Comparison of ENCODE assay signal across 20 mouse cellular contexts in the genomic region with DNA sequence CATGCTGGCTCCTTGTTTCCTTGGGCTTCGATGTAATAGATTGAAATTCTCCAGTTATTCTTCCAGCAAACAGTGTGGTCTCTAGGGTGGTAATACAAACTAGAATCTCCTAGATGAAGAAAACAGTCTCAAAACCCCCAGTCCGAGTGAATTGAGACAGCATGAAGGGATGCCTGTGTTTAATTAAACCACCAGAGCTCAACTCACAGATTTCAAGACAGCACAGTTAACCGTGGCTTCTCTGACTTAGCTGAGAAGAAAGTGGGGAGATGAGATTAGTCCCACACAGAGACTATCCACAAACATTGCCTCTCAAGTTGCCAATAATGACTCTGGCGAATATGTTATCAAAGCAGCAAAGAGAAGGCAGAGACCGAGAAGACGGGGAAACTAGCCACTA.
DNase-seq lines count a peak whose midpoint lies in the region; ATAC-seq and TF ChIP-seq lines count a peak whose summit lies in the region.
"Had no signal": no experiment of that assay in that cellular context is flagged by ENCODE, and none has a peak within 500 bp of the region (broad histone marks: within the 10 kb centered on the region; RNA-seq: fewer than 3 reads in every experiment).

No protein-coding gene starts in this region.

- peaks cover 20% of the 10 kb centered on the region for H3K4me1 ChIP-seq in midbrain, embryonic 10.5 days
- no peaks in the 10 kb centered on the region for H3K4me1 ChIP-seq in midbrain, postnatal 0 days (ENCODE audit: insufficient read depth, low read length)
- H3K4me1 ChIP-seq in midbrain, embryonic 13.5 days (replicated peaks): peaks cover 12% of the 10 kb centered on the region
- H3K4me1 ChIP-seq in midbrain, embryonic 14.5 days (ENCODE audit: control insufficient read depth, insufficient read depth, low read length): peaks cover 10% of the 10 kb centered on the region; the same call in 1 of the 2 replicates
- peaks cover 23% of the 10 kb centered on the region for H3K4me1 ChIP-seq in embryonic facial prominence, embryonic 10.5 days
- H3K4me1 ChIP-seq in embryonic facial prominence, embryonic 13.5 days: peaks cover 11% of the 10 kb centered on the region
- H3K4me1 ChIP-seq: forebrain, embryonic 12.5 days had no signal

- H3K4me2 ChIP-seq in midbrain, postnatal 0 days (ENCODE audit: low read depth, low read length, poor library complexity, severe bottlenecking): no peak overlapping the region
- H3K4me2 ChIP-seq in midbrain, embryonic 13.5 days (replicated peaks): 0 out of 2 replicates have a peak overlapping the region, but pooled peaks have one; percentile 4
- H3K4me2 ChIP-seq in midbrain, embryonic 14.5 days (ENCODE audit: low read length): no peak overlapping the region
- H3K4me2 ChIP-seq in embryonic facial prominence, embryonic 13.5 days: peak overlapping the region; percentile 12; the same call in 1 of the 2 replicates
- H3K4me2 ChIP-seq: forebrain, embryonic 12.5 days had no signal

- H3K4me3 ChIP-seq in midbrain, embryonic 10.5 days: no peak overlapping the region
- no peak overlapping the region for H3K4me3 ChIP-seq in midbrain, postnatal 0 days (ENCODE audit: low read depth, low read length)
- H3K4me3 ChIP-seq in midbrain, embryonic 13.5 days (replicated peaks): no peak overlapping the region
- no peak overlapping the region for H3K4me3 ChIP-seq in midbrain, embryonic 14.5 days (replicated peaks; ENCODE audit: low read depth, low read length)
- H3K4me3 ChIP-seq in embryonic facial prominence, embryonic 10.5 days: no peak overlapping the region
- no peak overlapping the region for H3K4me3 ChIP-seq in embryonic facial prominence, embryonic 13.5 days
- H3K4me3 ChIP-seq: forebrain, embryonic 12.5 days had no signal

- H3K27me3 ChIP-seq in midbrain, embryonic 10.5 days (ENCODE audit: low read depth, poor library complexity, severe bottlenecking): no peaks in the 10 kb centered on the region
- H3K27me3 ChIP-seq in midbrain, postnatal 0 days (ENCODE audit: insufficient read depth, low read length): no peaks in the 10 kb centered on the region
- H3K27me3 ChIP-seq in midbrain, embryonic 13.5 days: no peaks in the 10 kb centered on the region
- H3K27me3 ChIP-seq in midbrain, embryonic 14.5 days (ENCODE audit: control insufficient read depth, insufficient read depth, low read length): no peaks in the 10 kb centered on the region
- no peaks in the 10 kb centered on the region for H3K27me3 ChIP-seq in embryonic facial prominence, embryonic 10.5 days (replicated peaks; ENCODE audit: low read depth, poor library complexity, severe bottlenecking)
- H3K27me3 ChIP-seq in embryonic facial prominence, embryonic 13.5 days: no peaks in the 10 kb centered on the region
- H3K27me3 ChIP-seq: forebrain, embryonic 12.5 days had no signal

- DNase-seq in midbrain, embryonic 10.5 days (ENCODE audit: low spot score): no peak
- no peak for DNase-seq in midbrain, postnatal 0 days (ENCODE audit: low spot score)
- no peak for DNase-seq in midbrain, embryonic 14.5 days
- DNase-seq in embryonic facial prominence, embryonic 10.5 days (ENCODE audit: low spot score): no peak
- DNase-seq in cerebellum, adult 18-20 months: no peak
- DNase-seq: adrenal gland, adult 2 months; adrenal gland, postnatal 10 days; adrenal gland, postnatal 25 days; cerebellum, adult 11-12 months; cerebellum, adult 8-10 months; cerebellum, adult 9-11 months; cerebellum, postnatal 14 days; cerebellum, postnatal 36 days; embryo, embryonic 11 days had no signal

- WGBS in midbrain, embryonic 10.5 days: 29% methylated on average over 6 of the region's 6 CpGs
- 30% methylated on average over 6 of the region's 6 CpGs for WGBS in midbrain, postnatal 0 days
- 25% methylated on average over 6 of the region's 6 CpGs for WGBS in midbrain, embryonic 13.5 days
- 26% methylated on average over 6 of the region's 6 CpGs for WGBS in midbrain, embryonic 14.5 days
- 41% methylated on average over 6 of the region's 6 CpGs for WGBS in embryonic facial prominence, embryonic 10.5 days
- 25% methylated on average over 6 of the region's 6 CpGs for WGBS in embryonic facial prominence, embryonic 13.5 days

- H3K36me3 ChIP-seq in midbrain, embryonic 10.5 days: peaks cover 3% of the 10 kb centered on the region; the same call in 1 of the 2 replicates
- H3K36me3 ChIP-seq in midbrain, postnatal 0 days (ENCODE audit: insufficient read depth, low read length): no peaks in the 10 kb centered on the region
- H3K36me3 ChIP-seq in midbrain, embryonic 13.5 days: no peaks in the 10 kb centered on the region
- no peaks in the 10 kb centered on the region for H3K36me3 ChIP-seq in midbrain, embryonic 14.5 days (ENCODE audit: control insufficient read depth, insufficient read depth, low read length)
- no peaks in the 10 kb centered on the region for H3K36me3 ChIP-seq in embryonic facial prominence, embryonic 10.5 days (replicated peaks)
- H3K36me3 ChIP-seq in embryonic facial prominence, embryonic 13.5 days: no peaks in the 10 kb centered on the region
- H3K36me3 ChIP-seq: forebrain, embryonic 12.5 days had no signal

- 0 out of 2 replicates have a peak, but pooled peaks cover 3% of the 10 kb centered on the region for H3K9me3 ChIP-seq in midbrain, embryonic 10.5 days (replicated peaks)
- H3K9me3 ChIP-seq in midbrain, postnatal 0 days (ENCODE audit: low read length): no peaks in the 10 kb centered on the region
- H3K9me3 ChIP-seq in midbrain, embryonic 13.5 days: no peaks in the 10 kb centered on the region
- no peaks in the 10 kb centered on the region for H3K9me3 ChIP-seq in midbrain, embryonic 14.5 days (ENCODE audit: control insufficient read depth, low read length)
- 0 out of 2 replicates have a peak, but pooled peaks cover 2% of the 10 kb centered on the region for H3K9me3 ChIP-seq in embryonic facial prominence, embryonic 10.5 days
- no peaks in the 10 kb centered on the region for H3K9me3 ChIP-seq in embryonic facial prominence, embryonic 13.5 days
- H3K9me3 ChIP-seq: forebrain, embryonic 12.5 days had no signal

- H3K9ac ChIP-seq in midbrain, postnatal 0 days (replicated peaks; ENCODE audit: low read length, poor library complexity, severe bottlenecking): no peak overlapping the region
- H3K9ac ChIP-seq in midbrain, embryonic 13.5 days (replicated peaks): no peak overlapping the region
- H3K9ac ChIP-seq in midbrain, embryonic 14.5 days (replicated peaks; ENCODE audit: low read length): no peak overlapping the region
- no peak overlapping the region for H3K9ac ChIP-seq in embryonic facial prominence, embryonic 13.5 days
- H3K9ac ChIP-seq: forebrain, embryonic 12.5 days had no signal

- TF ChIP-seq CTCF in midbrain, postnatal 0 days (IDR thresholded peaks at IDR 0.05): no peak

- no peak for ATAC-seq in midbrain, postnatal 0 days (ENCODE audit: low FRiP score)
- ATAC-seq in midbrain, embryonic 13.5 days: no peak
- no peak for ATAC-seq in midbrain, embryonic 14.5 days (ENCODE audit: low FRiP score, low TSS enrichment)
- no peak for ATAC-seq in embryonic facial prominence, embryonic 13.5 days (ENCODE audit: insufficient number of reproducible peaks, insufficient read depth, low FRiP score, low TSS enrichment, low read depth)
- ATAC-seq in monocyte, adult 5-6 weeks (replicated peaks; ENCODE audit: insufficient number of reproducible peaks, low FRiP score, low TSS enrichment, poor library complexity, severe bottlenecking): no peak
- ATAC-seq: forebrain, embryonic 14.5 days; forebrain, embryonic 16.5 days had no signal

- peak overlapping the region; percentile 65 for H3K27ac ChIP-seq in midbrain, embryonic 10.5 days (replicated peaks)
- H3K27ac ChIP-seq in midbrain, postnatal 0 days (ENCODE audit: low read depth, low read length): no peak overlapping the region
- H3K27ac ChIP-seq in midbrain, embryonic 13.5 days: no peak overlapping the region
- H3K27ac ChIP-seq in midbrain, embryonic 14.5 days (replicated peaks; ENCODE audit: low read depth, low read length): no peak overlapping the region
- H3K27ac ChIP-seq in embryonic facial prominence, embryonic 10.5 days (replicated peaks): peak overlapping the region; percentile 32; the same call in 1 of the 2 replicates
- H3K27ac ChIP-seq in embryonic facial prominence, embryonic 13.5 days: no peak overlapping the region
- H3K27ac ChIP-seq: forebrain, embryonic 12.5 days had no signal

Comparison
In these comparisons a context has a peak if more than half of its experiments do, and no peak if none do; other contexts are left out.
1. H3K27ac ChIP-seq: peak in midbrain, embryonic 10.5 days (single experiment) and embryonic facial prominence, embryonic 10.5 days (single experiment); none in midbrain, postnatal 0 days (single experiment), midbrain, embryonic 13.5 days (single experiment), midbrain, embryonic 14.5 days (single experiment) and embryonic facial prominence, embryonic 13.5 days (single experiment).
2. H3K4me2 ChIP-seq: peak in midbrain, embryonic 13.5 days (single experiment) and embryonic facial prominence, embryonic 13.5 days (single experiment); none in midbrain, postnatal 0 days (single experiment) and midbrain, embryonic 14.5 days (single experiment).